Mouse (Mus musculus) heart, postnatal 10 days (tissue): Measurements from ENCODE around the gene Dst. TPM values are rescaled to one million over a fixed set of nuclear protein-coding genes. Genes with fewer than 3 reads are reported as not detected.

Experiments
- DNase-seq, 2 experiments: peaks; one replicate each; pipeline ENCODE4 v3.0.0; 2021
- intact Hi-C: fragments of 180-260 bp; cut with DNase I; formaldehyde crosslinking; loops from one replicate; pipeline ENCODE4 v1.15.1; 2025
- total RNA-seq, 2 experiments: library from RNA; stranded (reverse); gene quantifications; 2 replicates each; pipeline ENCODE4 v1.2.3; 2021

Gene Dst
- total RNA-seq, 2 experiments from 2014 or later, result 281 to 295 TPM

DNA sequence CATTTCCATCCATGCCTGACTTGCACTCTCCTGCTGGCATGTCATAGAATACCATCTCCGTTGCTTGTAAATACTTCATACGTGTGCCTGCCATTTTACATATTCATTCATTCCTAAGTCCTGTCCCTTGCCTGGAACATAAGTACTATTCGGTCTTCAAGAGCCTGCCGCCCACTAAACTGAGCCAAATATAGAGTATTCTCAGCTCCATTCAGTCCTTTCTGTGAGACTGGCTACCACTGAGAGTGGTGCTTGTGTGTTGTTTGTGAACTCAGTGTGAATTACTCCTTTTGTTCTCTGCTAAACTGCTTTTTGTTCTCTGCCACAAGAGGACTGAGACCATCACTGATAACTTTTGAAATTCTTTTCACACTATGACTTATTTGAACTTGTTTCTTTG, 59.2 kb downstream of the Dst start:
- intact Hi-C loops, result loop anchor here (5.0 to 10.0 kb wide), 2 partner anchors 212 to 295 kb away; partner anchors contain the start of gene Bag2
- DNase-seq, result no peak

GRCm38 (mm10) chr1:33969910-33970309, 61.9 kb downstream of the Dst start:
- DNase-seq, result no peak
- intact Hi-C loops, result loop anchor here (5.0 to 10.0 kb wide), 2 partner anchors 215 to 298 kb away; partner anchors contain the start of gene Bag2

DNA sequence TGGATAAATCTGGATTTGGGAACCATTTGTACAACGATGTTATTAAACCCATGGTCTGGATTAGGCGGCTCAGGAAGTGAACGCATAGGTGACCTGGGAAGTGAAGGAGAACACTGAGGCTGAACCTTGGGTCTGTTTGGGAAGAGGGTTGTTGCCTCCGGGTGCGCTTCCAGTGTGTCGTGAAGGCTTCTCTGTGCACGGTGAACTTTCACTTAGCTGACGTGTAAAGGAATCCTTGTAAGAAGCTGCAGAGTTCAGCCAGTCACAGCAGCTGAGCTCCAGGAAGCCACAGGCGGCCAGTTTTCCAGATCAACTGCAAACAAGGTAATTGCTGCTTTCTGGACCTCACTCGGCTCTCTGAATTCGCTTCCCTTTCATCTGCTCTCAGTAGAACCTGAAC, 66.4 kb downstream of the Dst start:
- no peak for DNase-seq
- intact Hi-C loops, result no loop called here

DNA sequence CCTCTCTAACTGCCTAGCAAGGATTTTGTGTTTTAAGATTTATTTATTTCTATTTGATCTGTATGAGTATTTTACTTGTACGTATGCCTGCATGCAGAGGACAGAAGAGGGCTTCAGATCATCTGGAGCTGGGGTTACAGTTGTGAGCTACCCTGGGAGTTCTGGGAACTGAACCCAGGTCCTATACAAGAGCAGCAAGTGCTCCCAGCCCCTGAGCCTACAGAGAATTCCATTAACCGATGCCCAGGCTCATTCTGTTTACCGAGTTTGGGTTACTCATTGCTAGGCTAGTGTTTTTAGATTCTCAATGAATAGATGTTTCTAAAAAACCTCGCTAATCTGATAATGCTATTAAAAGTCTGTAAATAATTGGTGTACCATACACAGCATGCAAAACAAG, 67.3 kb downstream of the Dst start:
- DNase-seq, result no peak
- intact Hi-C loops, result no loop called here

- no peak for DNase-seq
Measured at GRCm38 (mm10) chr1:33977832-33978231, 69.8 kb downstream of the Dst start.

DNA sequence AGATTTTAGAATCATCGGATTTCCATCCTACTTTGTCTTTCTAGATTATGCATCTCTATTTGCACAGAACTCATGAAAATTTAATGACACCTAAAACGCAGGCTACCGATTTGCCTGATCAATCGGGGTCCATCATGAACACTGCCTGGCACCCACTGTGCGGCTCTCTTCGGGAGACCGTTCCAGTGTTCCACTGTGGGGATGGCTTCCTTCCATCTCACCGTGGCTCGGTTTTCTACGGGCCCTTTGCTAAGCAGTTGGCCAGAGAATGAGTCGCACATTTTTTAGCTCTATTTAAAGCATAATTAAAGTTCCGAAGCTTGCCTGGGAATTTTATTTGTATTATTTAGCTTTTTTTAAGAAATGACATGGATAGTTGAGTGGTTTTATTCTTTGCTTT, 72.4 kb downstream of the Dst start:
- intact Hi-C loops, result no loop called here
- no peak for DNase-seq

More at GRCm38 (mm10) chr1:33977832-33978231, 69.8 kb downstream of the Dst start:
- intact Hi-C loops, result no loop called here

DNA sequence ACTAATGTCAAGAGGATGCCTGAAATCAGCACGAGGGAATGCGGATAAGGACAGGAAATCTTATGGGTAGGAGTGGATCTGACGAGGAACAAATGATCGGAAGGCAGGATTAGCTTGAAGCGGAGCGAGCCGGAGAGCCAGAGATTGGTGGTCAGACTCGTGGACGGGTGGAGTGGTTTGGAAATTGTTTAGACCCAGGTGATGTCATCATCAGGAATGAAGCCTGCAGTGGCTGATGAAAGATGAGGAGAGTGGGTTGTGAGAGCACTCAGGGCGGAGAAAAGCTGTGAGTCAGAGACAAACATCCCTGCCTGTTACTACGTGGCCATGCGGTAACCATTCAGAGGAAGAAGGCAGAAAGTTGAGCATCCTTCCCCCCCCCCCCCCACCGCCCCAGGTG, 81.6 kb downstream of the Dst start:
- intact Hi-C loops, result no loop called here
- DNase-seq, result no peak

DNA sequence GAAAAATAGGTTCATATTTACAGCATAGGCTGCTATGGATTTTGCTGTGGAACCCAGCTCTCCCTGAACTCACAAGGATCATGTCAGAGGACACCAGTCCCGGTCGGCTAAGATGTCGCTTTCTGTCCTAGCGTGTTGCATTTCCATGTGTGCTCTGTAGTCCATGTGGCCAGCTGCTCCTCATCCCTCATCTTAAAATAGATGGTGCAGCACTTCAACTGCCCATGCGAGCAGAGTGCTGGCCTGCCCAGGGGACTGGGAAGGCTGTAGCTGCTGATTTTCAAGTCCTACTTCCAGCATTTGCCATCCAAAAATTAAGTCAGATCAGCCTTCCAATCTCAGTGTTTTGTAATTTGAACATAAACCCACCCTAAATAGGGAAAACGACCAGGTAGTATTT, 83.0 kb downstream of the Dst start:
- peak in 1 of 2 experiments; percentile 8 for DNase-seq
- intact Hi-C loops, result no loop called here

GRCm38 (mm10) chr1:33992810-33993209, 84.8 kb downstream of the Dst start:
- intact Hi-C loops, result no loop called here
- no peak for DNase-seq

GRCm38 (mm10) chr1:33994201-33994600, 86.2 kb downstream of the Dst start:
- DNase-seq, result no peak
- intact Hi-C loops, result no loop called here

DNA sequence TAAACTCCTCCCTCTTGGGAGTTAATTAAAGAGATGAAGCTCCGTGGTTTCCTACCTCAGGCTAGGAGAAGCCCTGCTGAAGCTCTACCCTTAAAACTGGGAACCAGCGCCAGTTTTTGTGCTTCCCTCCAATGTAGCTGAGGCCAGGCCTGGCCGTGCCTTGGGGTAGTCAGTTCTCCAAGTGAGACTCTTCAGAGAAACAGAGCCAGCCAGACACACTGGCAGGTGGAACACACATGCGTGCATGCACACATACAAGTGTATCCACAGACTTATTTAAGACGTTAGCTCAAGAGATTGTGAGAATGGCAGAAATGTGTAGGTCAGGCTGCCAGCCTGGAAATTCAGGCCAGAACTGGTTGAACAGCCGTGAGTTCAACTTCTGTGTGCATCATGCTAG, 87.4 kb downstream of the Dst start:
- intact Hi-C loops, result no loop called here
- DNase-seq, result no peak

DNA sequence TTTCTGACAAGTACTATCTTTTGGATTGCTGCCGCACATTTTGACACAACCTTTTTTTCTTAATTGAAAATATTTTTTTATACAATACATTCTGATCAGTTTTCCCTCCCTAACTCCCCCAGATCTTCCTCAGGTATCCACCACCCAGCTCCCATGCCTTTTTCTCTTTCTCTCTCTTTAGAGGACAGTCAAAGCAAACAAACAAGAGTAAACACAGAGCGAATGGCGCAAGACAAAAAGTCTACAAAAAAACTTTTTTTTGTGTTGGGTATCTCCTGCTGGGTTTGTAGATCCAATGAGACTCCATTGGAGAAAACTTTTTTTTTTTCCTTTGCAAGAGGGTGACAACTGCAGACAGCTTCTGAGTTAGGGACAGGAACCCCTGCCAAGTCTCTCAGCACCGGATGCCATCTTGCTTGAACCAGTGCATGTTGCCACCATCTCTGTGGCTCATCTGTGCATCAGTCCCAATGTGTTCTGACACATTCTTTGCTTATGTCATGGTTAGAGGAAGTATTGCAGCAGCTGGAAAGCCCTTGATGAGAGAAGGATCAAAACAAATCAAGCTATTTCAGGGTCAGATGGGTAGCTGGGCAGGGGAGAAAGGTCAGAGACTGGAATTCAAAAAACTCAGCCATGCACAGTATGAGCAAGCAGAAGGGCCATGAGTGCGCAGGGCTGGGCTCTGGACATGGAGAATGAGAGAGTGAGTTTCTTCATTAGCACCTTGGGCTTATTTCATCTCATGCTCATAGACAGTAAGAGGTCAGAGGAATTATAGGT, 88.3 kb downstream of the Dst start:
- no peak for DNase-seq
- intact Hi-C loops, result no loop called here

DNA sequence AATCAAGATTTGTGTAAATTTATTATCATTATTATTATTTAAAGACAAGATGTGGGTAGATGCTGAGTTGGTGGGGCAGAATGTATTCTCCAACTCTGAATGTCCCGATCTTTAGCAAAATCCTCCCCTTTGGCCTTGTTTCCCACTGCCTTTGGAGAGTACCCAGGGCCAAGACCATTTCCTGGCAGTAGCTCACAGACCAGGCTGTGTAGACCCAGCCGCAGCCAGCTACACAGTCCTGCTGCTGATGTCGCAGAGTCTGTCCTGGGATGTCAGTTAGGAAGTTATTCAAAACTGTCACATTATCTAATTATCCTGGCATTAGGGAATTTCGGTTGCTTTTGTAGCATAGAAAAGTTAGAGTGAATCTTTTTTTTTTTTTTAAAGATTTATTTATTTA, 94.3 kb downstream of the Dst start:
- no peak for DNase-seq
- intact Hi-C loops, result loop anchor here (10.0 kb wide), 2 partner anchors 402 to 432 kb away; partner anchors contain the start of genes Ccdc115 and Imp4

GRCm38 (mm10) chr1:34002970-34003369, 94.9 kb downstream of the Dst start:
- intact Hi-C loops, result loop anchor here (10.0 kb wide), 2 partner anchors 402 to 432 kb away; partner anchors contain the start of genes Ccdc115 and Imp4
- no peak for DNase-seq

GRCm38 (mm10) chr1:34005238-34005725, 97.3 kb downstream of the Dst start:
- no peak for DNase-seq

DNA sequence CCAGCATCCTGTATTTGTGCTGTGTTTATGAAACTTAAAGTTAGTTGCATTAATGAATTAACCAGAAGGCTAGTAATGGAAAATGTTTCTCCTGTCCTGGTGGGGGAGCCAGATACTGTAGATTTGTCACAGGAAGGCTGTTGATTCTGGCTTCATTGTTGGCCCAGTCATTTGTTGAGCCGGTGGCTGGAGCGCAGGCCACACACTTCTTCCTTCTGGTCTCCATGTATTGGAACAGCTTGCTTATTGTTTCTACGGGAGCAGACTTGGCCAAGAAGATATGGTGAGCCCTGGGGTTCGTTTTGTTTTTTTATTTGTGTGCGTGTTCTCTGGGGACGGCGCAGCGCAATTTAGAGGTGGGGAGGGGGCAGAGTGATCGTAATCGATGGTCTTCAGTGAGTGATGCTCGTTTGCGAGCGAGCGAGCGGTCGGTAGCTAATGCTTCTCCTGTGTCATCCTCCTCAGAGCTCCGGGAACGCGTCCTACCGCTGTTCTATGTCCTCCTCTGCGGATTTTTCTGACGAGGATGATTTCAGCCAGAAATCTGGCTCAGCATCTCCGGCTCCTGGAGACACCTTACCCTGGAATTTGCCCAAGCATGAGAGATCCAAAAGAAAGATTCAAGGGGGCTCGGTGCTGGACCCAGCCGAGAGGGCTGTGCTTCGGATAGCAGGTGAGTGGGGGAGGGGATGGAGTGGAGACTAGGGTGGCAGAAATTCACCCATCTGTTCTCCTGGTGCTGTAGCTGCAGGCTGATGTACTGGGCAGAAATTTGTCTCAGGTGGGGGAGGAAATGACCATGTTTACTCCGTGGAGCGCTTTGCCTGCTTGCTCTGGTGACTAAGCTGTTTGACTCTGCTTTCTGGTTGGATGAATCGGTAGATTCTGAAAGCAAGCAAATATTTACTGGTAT, 98.0 kb downstream of the Dst start:
- intact Hi-C loops, result loop anchor here (1.0 to 10.0 kb wide), 4 partner anchors 111 to 429 kb away; partner anchors contain the start of genes Ccdc115 and Imp4
- DNase-seq, result peak; percentile 87 to 88

More at GRCm38 (mm10) chr1:34005238-34005725, 97.3 kb downstream of the Dst start:
- intact Hi-C loops, result loop anchor here (1.0 to 10.0 kb wide), 4 partner anchors 112 to 430 kb away; partner anchors contain the start of genes Ccdc115 and Imp4

DNA sequence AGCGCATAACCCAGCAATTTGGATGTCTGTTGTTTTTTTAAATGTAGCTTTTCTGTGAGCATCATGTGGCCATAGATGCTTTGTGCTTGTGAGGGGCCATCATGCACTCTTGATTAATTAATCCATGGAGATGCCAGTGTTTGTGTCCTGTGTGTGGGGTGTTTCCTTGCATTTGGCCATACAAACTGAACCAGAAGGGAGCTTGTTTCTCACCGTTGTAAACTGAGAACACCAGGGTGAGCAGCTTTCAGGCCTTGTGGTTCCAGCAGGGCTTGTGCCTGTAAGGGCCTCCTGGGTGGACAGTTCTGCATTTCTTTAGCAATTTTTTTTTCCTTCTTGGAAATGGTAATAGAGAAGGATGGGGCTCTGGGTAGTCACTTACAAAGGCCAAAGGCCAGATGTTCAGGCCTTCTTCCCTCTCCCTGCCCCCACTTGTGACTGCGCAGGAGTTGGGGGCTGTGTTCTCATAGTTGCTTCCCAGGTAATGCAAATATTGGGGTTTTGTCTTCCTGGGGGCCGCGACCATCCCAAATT, 98.9 kb downstream of the Dst start:
- no peak for DNase-seq
- intact Hi-C loops, result loop anchor here (10.0 kb wide), 2 partner anchors 398 to 428 kb away; partner anchors contain the start of genes Ccdc115 and Imp4

DNA sequence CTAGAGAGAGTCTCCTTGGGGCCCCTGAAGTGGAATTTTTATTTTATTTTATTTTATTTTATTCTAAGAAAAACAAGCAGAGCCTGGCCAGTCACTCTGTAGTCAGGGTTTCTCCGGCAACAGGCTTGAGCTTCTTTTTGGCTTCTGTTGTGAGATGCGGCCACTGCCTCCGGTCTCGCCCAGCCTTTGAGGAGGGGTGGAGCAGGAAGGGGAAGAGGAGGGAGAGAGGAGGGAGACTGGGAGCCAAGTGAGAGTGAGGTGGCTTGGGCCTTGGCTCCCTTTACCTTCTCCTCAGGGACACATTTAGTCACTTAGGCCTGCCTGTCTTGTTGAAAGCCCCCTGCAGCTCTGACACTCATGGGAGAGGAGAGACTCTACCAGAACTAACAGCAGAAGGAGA, 99.4 kb downstream of the Dst start:
- intact Hi-C loops, result loop anchor here (10.0 kb wide), 2 partner anchors 397 to 427 kb away; partner anchors contain the start of genes Ccdc115 and Imp4
- DNase-seq, result peak in 1 of 2 experiments; percentile 35

- DNase-seq, result peak; percentile 84 to 85
- intact Hi-C loops, result loop anchor here (5.0 kb wide), 1 partner anchor 46 kb away; no protein-coding TSS in a partner anchor
Measured at GRCm38 (mm10) chr1:34011051-34011677, 103.1 kb downstream of the Dst start.

DNA sequence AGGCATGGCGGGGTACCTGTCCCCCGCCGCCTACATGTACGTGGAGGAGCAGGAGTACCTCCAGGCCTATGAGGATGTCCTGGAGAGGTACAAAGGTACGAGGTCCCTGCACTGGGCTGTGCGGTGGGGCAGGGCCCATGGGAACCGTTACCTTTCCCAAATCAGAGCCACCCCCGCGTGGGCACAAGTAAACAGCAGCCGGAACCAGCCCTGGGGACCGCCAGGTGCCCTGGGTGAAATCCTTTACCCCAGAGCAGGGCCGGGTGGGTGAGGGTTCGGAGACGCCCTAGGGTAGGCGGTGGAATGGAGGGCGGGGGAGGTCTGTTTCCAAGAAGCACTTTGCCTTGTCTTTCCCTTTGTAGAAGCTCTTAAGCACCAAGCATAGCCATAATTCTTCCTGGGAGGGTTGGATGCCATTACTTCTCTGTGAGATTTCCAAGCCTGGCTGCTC, 103.8 kb downstream of the Dst start:
- intact Hi-C loops, result loop anchor here (2.0 to 5.0 kb wide), 2 partner anchors 19 to 45 kb away; no protein-coding TSS in a partner anchor
- peak; percentile 52 to 63 for DNase-seq
